Mouse (Mus musculus) layer of hippocampus, postnatal 10 days (tissue): Measurements from ENCODE around the gene Fam228a. TPM values are rescaled to one million over a fixed set of nuclear protein-coding genes. Genes with fewer than 3 reads are reported as not detected.
A peak's percentile ranks its signal among the peaks of the same experiment; 100 is the strongest.
"Not testable (repeated sequence)": the region's sequence is repeated elsewhere in the genome, so short reads cannot be mapped to it uniquely, and the experiment has no call there.

Experiments used
- DNase-seq, 2 experiments: peaks; one replicate each; pipeline ENCODE4 v3.0.0; 2021; ENCODE audit warnings: low spot score in 2 of 2
- long read RNA-seq: library from polyadenylated mRNA; stranded (forward); transcript quantifications from one replicate; pipeline ENCODE4 v2.0.0, GENCODE M21; 2023
- total RNA-seq, 2 experiments: library from RNA; stranded (reverse); gene quantifications; 2 replicates each; pipeline ENCODE4 v1.2.3; 2021

Gene Fam228a
- 1 to 10 TPM; 1.7 to 2.4 TPM for total RNA-seq
- long read RNA-seq, result 0 reads

- no peak for DNase-seq
Observed at GRCm38 (mm10) chr12:4738031-4738576, at the start of gene Fam228a. Gene Fam228a, minus strand, starts transcription at chr12:4738430.

DNA sequence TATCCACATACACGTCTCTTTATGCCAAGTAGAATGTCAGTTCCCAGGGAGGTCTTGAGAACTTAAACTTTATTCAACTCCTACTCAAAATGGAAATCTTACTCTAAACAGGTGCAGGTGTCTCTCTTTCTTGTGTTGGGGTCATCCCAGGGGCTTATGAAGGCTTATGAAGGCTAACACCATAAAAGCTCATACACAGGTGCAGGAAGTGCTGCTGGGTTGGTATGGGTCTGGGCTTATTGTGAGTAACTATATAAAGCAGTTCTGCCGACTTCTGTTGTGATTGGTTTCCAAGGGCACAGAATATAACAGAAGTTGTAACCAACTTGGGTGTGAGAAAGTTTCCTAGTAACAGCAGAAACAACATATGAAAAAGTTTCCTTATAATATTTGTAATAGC, 46.2 kb upstream of the Fam228a start:
- DNase-seq, result no peak

- DNase-seq, result no peak
Observed at GRCm38 (mm10) chr12:4783598-4783997, 45.4 kb upstream of the Fam228a start.

- not testable (repeated sequence) for DNase-seq
Observed at GRCm38 (mm10) chr12:4781725-4782404, 43.6 kb upstream of the Fam228a start.

- DNase-seq, result no peak
Observed at GRCm38 (mm10) chr12:4781270-4781669, 43.0 kb upstream of the Fam228a start.

DNA sequence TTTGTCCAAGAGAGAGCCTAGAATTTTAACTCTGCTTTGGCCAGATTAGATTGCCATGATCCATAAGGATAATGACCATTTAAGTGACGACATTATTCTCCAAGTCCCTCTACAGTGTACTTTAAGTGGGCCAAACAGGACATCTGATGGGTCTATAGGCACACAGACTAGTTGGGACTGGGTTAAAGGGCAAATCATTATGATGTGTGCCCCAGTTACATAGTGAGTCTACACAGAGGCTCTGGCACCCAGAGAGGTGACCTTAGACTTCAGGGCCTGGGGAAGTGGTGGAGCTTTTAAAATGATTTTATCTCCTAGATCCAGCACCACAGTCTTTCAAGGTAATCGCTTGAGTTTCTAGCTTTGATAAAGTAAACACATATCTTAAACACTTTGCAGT, 42.0 kb upstream of the Fam228a start:
- no peak for DNase-seq

DNA sequence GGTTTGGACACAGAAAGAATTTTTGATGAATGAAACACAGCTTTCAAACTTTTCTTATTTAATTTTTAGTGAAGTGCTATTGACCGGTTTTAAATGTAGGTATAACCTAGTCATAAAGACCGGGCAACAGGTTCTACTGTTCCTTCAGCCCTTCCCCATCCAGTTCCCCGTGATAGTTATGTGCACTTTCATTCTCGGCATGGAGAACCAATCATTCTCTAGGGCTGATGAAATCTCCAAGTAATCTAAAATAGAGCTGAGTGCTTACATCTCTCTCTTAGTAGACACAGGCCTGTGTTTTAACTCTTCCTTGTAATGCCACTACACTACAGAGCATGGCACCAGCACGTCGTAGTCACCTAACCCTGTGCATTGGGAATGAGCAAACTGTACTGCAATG, 39.5 kb upstream of the Fam228a start:
- DNase-seq, result no peak

DNA sequence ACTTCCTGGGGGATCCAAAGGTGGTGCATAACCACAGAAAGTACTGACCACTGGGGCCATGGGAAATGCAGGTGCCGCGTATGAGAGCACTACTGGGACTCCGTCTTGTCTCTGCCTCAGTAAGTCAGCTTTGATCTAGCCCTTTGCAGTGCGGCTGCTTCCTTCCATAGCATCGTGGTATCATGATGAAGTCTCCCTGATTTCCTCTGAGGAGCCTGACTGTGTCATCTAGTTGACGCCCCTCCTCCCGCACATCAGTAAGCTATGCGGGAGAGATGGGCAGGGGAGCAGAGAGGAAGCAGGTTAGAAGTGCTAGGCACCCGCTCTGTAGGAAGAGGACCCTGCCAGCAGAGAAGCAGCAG, 37.3 kb upstream of the Fam228a start:
- no peak for DNase-seq

DNA sequence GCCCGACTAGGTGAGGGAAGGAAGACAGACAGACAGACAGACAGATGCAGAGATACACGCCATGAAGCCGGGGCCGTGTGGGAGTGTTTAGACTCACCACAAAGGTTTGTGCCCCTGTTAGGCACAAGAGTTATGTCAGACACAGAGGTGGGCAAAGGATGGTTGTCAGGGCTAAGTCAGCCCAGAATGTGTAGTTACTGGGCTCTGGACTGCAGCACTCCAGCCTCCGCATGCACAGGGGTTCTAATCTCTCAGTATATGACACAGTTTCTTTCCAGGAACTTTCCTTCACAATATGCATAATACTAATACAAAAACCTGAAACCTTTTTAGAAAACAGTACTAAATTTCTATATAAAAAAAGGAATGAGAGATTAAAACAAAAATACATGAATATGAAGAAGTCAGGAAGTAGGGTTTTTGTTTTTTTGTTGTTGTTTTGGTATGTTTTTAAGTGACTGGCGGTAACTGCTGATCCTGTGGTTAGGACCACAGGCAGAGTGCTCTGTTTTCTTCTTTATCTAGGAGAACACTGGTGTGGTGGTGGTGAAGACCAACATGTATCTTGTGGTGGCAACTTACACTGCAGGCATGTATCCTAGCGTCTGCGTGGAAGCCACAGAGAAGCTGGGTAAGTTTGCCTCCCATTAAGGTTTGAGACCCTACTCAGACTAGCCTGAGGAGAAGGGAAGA, 36.8 kb upstream of the Fam228a start:
- no peak for DNase-seq

DNA sequence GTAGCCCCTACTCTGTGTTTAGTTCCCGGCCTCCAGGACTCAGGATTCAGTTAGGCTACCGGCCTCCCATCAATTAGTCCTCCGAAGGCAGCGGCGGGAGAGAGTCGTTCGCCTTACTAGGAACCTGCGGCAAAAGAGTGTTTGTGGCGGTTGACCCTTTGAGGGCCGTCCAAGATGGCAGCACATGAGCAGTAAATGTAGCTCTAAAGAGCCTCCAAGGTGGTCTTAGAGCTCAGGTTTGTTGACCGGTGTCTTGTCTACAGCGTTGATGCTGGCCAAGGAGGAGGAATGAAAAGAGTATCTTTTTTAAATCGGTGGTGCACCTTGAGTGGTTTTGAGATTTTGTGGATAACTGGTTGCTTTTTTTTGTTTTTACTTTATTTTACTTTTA, 31.1 kb upstream of the Fam228a start:
- no peak for DNase-seq

DNA sequence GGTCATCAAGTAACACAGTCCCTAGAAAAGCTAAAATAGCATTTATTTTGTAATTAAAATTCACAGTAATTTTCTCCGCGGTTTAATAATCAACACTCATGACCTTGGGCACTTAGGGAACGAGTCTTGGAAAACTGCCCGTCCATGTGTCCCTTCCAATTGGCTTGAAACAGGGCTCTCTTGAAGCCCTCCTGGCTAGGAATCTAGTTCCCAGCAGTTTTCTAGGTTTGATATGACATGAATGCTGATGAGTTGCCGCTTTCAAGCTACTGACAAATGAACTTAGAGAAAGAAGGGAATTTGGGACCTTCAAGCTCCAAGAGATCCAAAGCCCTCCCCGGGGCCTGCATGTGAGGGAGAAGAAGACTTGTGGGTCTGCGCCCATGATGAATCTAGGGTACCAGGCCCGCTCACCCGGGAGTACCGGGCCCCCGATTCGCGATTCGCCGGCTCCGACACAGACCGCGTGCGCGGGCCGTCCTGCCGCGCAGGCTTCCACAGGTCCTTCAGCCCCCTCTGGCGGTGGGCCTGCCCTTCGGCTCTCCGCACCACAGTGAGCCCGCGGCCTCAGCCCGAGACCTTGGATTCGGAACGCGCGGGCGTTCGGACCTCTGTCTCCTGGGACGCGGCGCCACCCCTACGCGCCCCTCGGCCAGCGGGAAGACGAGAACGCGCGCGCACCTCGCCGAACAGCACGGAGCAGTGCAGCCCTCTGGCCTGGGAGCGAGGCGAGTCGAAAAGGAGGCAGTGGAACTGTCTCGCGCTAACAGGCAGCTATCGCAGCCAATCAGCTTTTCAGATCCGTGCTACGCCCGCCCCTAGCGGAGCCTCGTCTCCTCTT, 30.5 kb upstream of the Fam228a start, which contains the start of the genes Pfn4 and Fam228b:
Pfn4 (plus strand) TSS at position 531 of the 841 bp plus-strand sequence.
Fam228b (minus strand) TSS at position 776 of the 841 bp plus-strand sequence.
- DNase-seq, result peak; percentile 99

DNA sequence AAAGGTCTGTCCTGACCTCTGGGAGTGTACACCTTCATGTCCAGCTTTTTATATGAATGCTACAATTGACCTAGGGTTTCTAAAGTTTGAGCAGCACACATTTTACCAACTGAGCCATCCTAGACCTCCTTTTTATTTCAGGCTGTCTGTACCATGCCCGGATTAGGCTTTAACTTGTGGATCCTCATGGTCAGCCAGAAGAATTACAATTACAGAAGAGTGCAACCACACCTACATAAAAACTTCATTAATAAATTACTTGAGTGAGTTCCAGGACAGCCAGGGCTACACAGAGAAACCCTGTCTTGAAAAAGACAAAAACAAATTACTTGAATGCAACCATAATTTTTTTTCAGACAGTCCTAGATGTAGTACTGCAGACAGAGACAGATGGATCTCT, 18.8 kb upstream of the Fam228a start:
- DNase-seq, result no peak

DNA sequence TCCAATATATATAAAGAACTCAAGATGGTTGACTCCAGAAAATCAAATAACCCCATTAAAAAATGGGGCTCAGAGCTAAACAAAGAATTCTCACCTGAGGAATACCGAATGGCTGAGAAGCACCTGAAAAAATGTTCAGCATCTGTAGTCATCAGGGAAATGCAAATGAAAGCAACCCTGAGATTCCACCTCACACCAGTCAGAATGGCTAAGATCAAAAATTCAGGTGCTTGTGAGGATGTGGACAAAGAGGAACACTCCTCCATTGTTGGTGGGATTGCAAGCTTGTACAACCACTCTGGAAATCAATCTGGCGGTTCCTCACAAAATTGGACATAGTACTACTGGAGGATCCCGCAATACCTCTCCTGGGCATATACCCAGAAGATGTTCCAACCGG, 16.2 kb upstream of the Fam228a start:
- not testable (repeated sequence) for DNase-seq

GRCm38 (mm10) chr12:4744486-4744885, 6.3 kb upstream of the Fam228a start:
- DNase-seq, result peak; percentile 14 to 30

- DNase-seq, result no peak
Observed at GRCm38 (mm10) chr12:4742183-4742582, 4.0 kb upstream of the Fam228a start.

- no peak for DNase-seq
Observed at GRCm38 (mm10) chr12:4740823-4741222, 2.6 kb upstream of the Fam228a start.

DNA sequence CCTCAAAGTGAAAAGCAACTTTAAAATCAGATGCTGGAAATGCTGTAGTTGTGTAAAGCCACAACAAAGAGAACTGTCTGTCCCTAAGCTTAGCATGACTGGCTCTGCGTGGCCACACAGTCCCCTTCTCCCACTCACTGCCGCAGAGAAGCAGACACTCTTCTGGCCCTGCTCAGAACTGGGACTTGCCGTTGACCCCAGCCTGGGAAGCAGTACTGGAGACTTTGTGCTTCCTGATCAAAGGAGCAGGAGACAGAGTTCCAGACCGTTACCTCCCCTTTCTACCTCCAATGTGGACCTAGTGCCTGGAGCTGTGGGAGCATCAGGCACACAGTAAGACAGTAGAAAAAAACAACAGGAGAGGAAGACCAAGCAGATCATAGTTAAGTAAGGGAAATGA, 5.9 kb downstream of the Fam228a start:
- no peak for DNase-seq

DNA sequence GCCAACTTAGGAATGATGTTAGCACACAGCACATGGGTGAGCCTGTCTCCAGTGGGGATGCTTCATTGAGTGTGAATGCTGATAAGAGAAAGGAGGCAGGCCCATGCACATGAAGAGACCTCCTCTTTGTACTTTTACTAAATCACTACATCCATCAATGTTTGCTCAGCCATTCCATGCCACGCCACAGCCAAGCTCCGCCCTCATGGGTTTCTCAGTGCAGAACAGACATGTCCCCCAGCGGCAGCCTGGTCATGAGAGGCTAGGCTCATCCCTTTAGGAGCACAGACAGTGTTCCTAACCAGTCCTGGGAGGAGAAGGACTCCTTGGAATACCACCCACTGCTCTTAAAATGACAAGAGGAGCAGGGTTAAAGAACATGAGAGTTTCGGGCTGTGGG, 6.6 kb downstream of the Fam228a start:
- no peak for DNase-seq

DNA sequence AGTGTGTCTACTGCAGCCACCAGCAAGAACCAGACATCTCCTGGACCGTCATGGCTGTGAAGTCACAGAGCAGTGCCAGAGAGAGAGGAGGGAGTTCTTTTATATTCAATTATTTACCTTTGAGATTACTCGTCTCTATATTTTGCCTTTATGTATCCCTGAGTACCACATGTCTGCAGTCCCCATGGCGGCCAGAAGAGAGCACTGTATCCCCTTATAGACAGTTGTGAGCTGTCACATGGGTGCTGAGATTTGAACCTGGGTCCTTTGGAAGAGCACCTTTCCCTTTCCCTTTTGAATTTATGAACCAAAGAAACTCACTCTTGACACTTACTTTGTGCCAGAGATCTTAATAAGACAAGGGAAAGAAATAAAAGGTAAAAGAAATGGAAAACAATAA, 9.1 kb downstream of the Fam228a start:
- no peak for DNase-seq

DNA sequence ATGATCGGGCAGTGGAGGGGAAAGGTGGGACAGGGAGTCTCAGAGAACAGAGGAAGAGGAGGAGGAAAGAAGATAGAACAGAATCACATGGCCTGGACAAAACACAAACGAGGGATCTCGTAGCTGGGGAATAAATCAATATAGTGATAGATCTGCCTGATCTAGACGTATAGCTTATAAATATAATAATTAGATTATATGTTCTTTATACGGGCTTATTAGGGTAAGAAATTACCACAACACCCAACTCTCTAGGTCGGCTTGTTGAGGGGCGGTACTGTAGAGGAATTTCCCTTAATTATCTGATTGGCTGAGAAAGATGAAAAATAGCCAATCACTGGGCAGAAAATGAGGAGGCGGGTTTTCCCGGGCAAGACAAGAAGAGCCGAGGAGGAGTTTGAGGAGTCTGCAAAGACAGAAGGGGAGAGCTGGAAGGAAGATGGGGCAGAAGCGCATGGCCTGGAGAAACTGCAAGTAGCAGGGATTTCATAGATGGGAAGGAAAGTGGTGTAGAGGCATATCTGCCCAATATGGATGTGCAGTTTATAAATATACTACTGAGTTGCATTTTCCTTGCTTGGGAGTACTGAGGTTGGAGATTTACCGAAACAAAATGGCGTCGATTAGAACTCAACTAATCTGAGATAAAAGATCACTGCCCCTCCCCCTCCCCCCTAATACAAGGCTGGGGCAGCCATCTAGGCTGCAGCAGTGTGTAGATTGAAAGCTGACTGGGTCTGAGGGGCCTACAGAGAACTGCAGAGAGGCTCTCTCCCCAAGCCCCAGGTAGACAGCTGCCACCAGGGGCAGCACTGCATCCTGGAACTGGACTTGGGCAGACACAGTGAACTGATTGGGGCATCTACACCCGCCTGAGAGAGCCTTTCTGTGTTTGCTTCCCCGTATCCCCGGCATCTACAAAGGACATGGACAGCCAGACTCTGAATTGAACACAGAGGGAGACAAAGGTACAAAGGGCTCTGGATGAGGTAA, 18.2 kb downstream of the Fam228a start:
- DNase-seq, result no peak
